Mouse (Mus musculus): Measurements from ENCODE around the gene Ppp4r1. TPM values are rescaled to one million over a fixed set of nuclear protein-coding genes. Genes with fewer than 3 reads are reported as not detected.

Gene Ppp4r1
- polyA plus RNA-seq, 1 experiment, result 45.5 TPM

DNA sequence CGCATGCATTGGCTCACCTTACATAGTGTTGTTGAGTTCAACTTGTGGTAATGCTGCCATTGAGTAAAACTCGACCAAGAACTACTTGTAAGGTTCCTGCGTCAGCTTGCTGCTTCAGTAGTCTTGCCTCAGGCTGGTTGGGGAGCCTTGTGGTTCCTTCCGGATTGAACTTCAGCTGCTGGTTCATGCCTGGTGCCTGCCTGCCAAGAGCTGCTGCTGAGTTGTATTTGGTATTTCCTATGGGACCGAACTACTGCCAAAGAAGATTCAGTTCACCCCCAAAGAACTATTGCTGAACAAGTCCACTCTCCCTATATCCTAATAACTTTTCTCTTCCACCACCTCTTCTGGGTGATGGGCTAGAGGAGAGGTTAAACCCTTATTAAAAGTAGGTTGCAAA lies 107.1 kb downstream of the Ppp4r1 start:
- peaks cover 5% of the 10 kb centered on the region; the same call in 1 of the 2 replicates for H3K4me1 ChIP-seq (ENCODE audit: control insufficient read depth, insufficient read depth, low read length)
- WGBS, result 82% methylated on average over 5 of the region's 5 CpGs
- H3K4me3 ChIP-seq (replicated peaks; ENCODE audit: extremely low read depth, low read depth, low read length), result no peak overlapping the region
- TF ChIP-seq CTCF (IDR thresholded peaks at IDR 0.05; ENCODE audit: insufficient read depth, low read length) (no peak), POLR2A (IDR thresholded peaks at IDR 0.05; ENCODE audit: borderline replicate concordance, extremely low read depth, low read depth, low read length) (no peak)
- DNase-seq, result no peak

Other genes with a start within 250 kb of the Ppp4r1 start
- gene Tmem232, start 241.8 kb upstream of the Ppp4r1 start, polyA plus RNA-seq (2012; rRNA removed), result 0.65 and 1.6 TPM in 2 replicates
- 40.3 and 68.3 TPM in 2 replicates for gene Vapa, start 169.0 kb upstream of the Ppp4r1 start, polyA plus RNA-seq (2012; rRNA removed)
- gene Txndc2, start 140.4 kb upstream of the Ppp4r1 start, polyA plus RNA-seq (2012; rRNA removed), result 0.06 and 0.09 TPM in 2 replicates
- gene Rab31, start 9.8 kb upstream of the Ppp4r1 start, polyA plus RNA-seq (2012; rRNA removed), result 33.2 and 48.9 TPM in 2 replicates
- 55.1 and 60.5 TPM in 2 replicates for gene Ralbp1, start 103.2 kb downstream of the Ppp4r1 start, polyA plus RNA-seq (2012; rRNA removed)
- gene Twsg1, start 168.7 kb downstream of the Ppp4r1 start, polyA plus RNA-seq (2012; rRNA removed), result 85.2 and 92.5 TPM in 2 replicates

Measured in lung, adult 2 months (tissue).